Mouse (Mus musculus): ENCODE measurements around the gene Pcare. TPM values are rescaled to one million over a fixed set of nuclear protein-coding genes. Genes with fewer than 3 reads are reported as not detected.

Pcare gene
- 0.09 TPM for polyA plus RNA-seq (2015; fragmentation: Illumina TruSeq; extraction: RNeasy Lipid Tissue Mini Kit (QIAGEN cat#74804); ENCODE audit: low read depth, low replicate concordance)

GRCm38 (mm10) chr17:71752831-71753230, at the start of gene Pcare:
TSS of gene Pcare (minus strand) at chr17:71752894.

GRCm38 (mm10) chr17:71768173-71768572, 15.5 kb upstream of the Pcare start, which contains the start of gene Clip4:
TSS of gene Clip4 (plus strand) at chr17:71768473.

Other genes with a start within 250 kb of the Pcare start
- gene Ndc80, start 226.0 kb downstream of the Pcare start, polyA plus RNA-seq (2015; fragmentation: Illumina TruSeq; extraction: RNeasy Lipid Tissue Mini Kit (QIAGEN cat#74804); ENCODE audit: low read depth, low replicate concordance) = 0.37 TPM
- 2.3 TPM for gene Spdya, start 200.8 kb downstream of the Pcare start, polyA plus RNA-seq (2015; fragmentation: Illumina TruSeq; extraction: RNeasy Lipid Tissue Mini Kit (QIAGEN cat#74804); ENCODE audit: low read depth, low replicate concordance)
- 32.2 TPM for gene Wdr43, start 137.0 kb downstream of the Pcare start, polyA plus RNA-seq (2015; fragmentation: Illumina TruSeq; extraction: RNeasy Lipid Tissue Mini Kit (QIAGEN cat#74804); ENCODE audit: low read depth, low replicate concordance)
- gene Togaram2, start 79.6 kb downstream of the Pcare start, polyA plus RNA-seq (2015; fragmentation: Illumina TruSeq; extraction: RNeasy Lipid Tissue Mini Kit (QIAGEN cat#74804); ENCODE audit: low read depth, low replicate concordance) = 1.8 TPM
- gene Clip4, start 15.6 kb upstream of the Pcare start, polyA plus RNA-seq (2015; fragmentation: Illumina TruSeq; extraction: RNeasy Lipid Tissue Mini Kit (QIAGEN cat#74804); ENCODE audit: low read depth, low replicate concordance) = 52.4 TPM